Mouse (Mus musculus): Measurements from ENCODE around the gene Lrrc9.

The Lrrc9 gene

DNA sequence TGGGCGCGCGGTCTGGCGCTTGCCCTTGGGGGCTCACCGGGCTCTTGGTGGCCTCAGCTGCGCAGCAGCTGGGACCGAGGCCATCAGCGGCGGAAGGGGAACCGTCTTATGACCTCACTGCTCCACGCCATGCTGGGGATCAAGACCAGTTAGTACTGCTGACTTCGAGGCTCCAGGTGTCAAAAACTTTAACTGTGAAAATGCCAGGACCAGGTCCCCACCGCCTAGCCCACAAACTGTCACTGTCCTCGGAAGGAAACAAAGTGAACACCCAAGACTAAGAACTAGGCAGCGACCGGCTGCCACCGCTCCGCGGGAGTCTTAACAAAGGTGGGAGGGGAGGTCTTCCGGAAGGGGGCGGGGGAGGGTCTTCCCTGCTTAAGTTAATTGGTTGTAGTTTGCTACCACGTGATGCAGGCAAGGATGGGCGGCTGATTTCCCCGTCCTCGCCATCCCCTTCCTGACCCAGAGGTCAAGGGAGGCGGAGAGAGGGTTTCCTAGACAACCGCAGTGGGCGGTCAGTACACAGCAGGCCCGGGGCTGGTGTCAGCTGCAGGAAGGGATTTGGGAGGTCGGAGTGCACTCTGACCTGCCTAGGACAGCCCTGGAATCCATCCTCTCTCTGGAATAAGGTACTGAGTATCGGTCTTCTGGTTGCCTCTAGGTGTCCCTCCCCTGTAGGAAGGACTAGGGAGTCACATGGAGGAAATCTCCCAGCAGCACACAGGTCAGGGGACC, at the start of gene Lrrc9:
Gene Lrrc9 (plus strand): TSS at position 28 of the 738 bp plus-strand sequence.
- no peak for DNase-seq

DNA sequence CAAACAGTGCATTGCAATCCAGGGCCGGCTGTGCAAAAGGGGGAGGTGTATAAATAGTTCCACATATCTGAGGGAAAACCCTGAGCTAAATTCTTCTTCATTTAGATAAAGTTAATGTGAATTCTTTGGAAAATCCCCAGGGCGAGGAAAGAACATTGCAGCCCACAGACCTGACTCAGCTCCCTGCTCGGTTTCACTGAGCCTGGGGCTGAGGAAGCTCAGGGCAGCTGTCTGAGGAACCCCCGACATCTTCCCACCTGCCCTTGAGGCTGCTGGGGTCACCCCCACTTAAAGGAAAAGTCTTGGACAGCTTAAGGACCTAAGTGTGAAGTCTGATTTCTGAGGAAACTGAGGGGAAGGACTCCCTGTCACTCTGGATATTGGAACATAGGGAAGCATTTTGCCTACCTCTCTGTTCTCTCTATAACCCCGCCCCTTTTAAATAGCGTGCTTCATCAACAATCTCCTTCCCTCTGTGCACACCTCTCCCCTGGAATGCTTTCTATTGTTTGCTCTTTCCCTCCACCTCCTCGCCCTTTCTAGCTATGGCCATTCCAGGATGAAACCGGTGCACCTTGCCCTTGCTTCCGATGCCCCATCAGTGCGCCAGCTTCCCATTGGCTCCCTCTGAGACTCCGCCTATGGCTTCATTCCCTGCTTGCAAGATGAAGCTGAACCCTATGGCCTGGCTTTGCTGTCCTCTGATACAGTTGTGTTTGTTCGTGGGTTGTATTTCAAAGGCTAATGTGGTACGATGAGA, 48.4 kb upstream of the Lrrc9 start:
- no peak for DNase-seq

DNA sequence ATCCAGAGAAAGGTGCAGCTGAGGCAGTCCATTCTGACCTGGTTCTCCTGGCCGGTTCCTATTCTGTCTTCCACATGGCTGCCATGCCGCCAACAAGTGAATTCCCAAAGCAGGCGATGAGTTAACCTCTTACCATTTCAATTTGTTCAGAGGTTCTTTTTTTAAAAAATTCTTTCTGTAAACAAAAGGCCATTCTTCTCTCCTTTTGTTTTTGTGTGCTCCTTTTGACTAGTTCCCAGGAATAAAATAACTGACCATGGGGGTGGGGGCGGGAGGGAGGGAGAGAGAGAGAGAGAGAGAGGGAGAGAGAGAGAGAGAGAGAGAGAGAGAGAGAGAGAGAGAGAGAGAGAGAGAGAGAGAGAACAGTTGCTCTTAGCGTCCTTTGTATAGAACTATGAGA, 36.6 kb upstream of the Lrrc9 start:
- no peak for DNase-seq

DNA sequence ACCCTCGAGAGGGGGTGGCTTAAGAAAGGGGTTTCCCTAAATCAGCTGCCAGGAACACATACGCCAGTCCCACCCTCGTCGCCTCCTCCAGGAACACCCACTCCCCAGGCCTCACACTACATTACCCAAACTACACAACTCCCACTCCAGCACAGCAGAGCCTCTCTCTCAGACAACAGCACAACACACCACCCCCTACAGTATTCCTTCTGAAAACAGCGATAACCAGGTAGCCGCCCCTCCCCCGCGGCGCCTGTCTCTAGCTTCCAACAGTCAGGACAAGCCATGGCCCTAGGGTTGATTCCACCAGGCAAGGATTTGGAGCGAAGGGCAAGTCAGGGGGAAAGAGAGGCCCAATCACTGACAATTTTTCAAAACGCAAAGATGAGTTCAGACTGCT, 34.5 kb upstream of the Lrrc9 start:
- peak; percentile 53 to 59 for DNase-seq

DNA sequence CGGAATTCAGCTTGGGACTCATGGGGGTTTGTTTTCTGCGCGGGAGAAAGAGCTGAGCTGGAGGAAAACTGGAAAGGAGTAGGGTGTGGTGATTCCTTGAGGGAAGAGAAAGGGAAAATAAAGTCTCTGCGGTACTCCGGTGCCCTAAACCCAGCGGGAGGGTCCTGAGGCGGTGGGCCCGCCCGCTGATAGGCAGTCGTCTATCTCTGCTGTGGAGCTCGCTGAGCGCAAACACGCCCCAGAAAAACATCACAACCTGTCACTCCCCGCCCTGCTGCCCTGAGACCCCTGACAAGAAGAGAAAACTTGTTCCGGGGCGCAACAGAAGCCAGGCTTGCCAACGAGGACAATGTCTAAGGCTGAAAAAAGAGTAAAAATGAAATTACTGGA, 34.0 kb upstream of the Lrrc9 start:
- peak in 1 of 2 experiments; percentile 36 for DNase-seq

DNA sequence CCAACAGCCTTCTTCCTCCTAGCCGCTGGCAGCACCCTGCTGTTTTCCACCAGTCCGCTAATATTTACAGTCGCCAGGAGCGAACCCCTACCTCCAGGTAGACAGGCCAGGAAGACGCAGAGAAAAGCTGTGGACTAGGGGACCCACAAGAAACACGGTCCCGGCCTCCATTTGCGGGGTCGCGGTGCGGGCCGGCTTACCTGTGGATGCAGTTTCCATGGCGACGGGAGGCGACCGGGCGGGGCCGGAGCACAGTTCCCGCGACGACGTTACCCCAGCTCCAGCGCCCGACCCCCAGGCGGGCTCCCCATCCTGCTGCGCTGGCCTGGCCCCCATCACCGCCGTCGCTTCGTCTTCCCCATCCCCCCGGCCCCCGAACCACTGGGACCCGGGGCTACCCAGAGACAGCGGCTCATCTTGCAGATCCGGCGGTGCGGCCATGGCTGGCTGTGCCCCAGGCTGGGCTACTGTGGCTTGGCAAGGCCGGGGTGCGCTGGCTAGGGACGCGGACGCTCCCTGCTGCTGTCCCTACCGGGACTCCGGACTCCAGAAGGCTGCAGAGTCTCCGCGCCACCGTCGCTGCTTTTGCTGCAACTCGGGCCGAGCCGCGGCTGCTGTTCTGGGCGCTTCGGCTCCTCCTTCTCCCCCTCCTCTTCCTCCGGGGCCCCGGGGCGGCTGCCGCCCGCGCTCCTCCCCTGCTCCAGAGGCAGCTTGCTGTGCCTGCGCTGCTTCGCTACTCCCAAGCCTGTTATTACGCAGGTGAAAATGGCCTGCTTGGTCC, 33.4 kb upstream of the Lrrc9 start:
- peak; percentile 75 for DNase-seq

DNA sequence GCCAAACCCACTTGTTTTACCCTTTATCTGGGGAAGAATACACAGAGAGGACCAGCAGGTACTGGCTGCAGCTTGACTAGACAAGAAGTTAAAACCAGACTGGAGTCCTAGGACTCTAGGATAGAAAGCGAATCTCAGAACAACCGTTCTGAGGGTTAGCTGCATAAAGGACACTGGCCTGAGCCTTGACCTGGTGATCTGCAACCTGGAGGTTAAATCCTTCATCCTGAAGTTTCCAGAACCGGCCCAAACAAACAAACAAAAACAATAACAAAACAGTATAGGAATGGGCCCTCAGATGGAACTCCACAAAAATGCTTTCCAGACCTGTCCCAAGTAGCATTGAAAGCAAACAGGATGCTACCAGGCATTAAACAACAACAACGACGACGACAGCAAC, 32.7 kb upstream of the Lrrc9 start, which contains the start of gene Rtn1:
Gene Rtn1 (minus strand): TSS at position 101 of the 400 bp plus-strand sequence.
- no peak for DNase-seq

DNA sequence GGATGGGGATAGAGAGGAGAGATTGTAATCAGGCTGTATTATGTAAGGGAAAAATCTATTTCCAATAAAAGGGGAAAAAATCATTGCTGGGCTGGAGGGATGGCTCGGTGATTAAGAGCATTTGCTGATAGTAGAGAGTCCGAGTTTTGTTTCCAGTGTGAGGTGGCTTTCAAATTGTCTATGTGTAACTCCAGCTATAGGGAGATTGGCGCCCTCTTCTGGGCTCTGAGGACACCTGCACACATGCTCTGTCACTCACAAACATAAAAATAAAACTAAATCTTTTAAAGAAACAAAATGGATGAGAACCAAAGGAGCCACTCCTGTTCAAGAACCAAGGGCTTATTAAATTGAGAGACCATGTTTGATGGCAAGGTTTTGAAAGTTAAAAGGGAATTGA, 23.9 kb upstream of the Lrrc9 start:
- DNase-seq = peak; percentile 39 to 48

DNA sequence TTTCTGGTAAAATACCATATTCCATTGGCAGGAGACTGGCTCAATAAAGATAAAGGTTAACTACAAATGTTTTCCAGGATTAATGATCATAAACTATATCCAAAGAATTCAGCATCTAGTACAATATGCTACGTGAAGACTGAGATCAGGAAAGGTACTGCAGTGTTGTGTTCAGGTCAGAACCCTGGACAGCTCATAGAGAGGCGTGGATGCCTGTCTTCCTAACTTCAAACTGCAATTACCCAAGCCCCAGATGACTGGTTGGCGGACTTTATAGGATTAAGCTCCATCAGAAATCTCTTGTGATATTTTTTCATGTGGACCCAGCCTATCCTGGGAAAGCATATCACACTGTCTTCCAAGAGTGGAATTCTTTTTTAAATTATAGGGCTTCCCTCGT, 19.0 kb upstream of the Lrrc9 start:
- no peak for DNase-seq

DNA sequence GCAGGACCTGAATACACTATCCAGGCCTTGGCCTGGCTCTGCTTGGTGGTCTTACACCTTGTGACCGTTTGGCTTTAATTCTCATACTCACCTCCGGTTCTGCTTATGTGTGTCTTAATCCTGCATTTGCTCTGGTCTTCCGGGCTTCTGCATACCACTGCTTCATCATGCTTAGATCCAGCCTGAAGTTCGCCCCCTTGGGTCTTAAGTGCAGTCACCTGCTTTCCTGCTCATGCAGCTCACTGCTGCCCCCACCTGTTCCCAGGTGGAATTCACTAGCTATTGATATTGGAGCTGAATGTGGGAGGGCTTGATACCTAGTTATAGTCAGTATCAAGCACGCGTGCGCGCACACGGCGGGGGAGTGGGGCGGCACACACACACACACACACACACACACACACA, 13.9 kb upstream of the Lrrc9 start:
- DNase-seq = peak; percentile 87 to 90

DNA sequence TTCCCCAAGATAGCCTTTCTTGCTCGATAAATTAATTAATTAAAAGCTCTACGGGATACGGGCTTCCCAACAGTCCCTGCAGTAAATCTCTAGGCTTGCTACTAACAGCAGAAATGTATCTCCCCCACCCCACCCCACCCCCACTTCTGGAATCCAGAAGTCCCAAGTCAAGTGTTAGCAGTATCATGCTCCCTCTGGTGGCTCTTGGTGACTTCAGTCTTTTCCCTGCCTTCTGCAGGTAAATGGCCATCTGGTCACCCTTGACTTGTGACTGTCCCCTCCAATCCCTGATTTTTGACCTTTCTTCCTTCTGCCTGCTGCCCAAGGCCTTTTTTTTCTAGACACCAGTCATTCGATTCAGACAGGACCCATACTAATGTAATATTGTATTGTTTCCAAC, 9.5 kb upstream of the Lrrc9 start:
- DNase-seq = no peak

DNA sequence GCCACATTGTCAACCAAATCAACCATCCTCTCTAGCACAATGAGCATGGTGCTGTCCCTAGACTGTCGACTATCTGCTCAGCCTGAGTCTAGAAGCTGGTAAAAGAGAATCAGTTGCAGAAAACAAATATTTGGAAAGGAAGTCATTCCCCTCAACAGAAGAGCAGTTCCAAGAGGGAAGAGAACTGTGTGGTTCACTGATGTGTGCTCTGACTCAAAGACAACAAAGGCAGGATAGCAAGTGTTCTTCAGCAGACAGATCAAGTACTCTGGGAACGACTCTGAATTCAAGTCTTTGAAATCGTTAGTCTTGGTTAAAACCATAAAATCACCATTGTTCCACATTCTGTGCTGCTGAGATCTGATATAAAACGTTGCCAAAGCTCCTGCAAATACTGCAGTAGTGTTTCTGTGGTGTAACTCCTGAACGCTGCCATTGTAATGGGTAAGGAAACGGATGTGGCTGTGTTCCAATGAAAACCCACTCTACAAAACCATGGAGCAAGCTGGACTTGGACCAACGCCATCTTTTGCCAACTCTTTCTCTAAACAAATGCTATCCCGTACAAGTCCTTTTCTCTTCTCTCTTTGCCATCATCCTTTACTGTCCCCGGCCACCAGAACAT, 8.3 kb upstream of the Lrrc9 start:
- no peak for DNase-seq

DNA sequence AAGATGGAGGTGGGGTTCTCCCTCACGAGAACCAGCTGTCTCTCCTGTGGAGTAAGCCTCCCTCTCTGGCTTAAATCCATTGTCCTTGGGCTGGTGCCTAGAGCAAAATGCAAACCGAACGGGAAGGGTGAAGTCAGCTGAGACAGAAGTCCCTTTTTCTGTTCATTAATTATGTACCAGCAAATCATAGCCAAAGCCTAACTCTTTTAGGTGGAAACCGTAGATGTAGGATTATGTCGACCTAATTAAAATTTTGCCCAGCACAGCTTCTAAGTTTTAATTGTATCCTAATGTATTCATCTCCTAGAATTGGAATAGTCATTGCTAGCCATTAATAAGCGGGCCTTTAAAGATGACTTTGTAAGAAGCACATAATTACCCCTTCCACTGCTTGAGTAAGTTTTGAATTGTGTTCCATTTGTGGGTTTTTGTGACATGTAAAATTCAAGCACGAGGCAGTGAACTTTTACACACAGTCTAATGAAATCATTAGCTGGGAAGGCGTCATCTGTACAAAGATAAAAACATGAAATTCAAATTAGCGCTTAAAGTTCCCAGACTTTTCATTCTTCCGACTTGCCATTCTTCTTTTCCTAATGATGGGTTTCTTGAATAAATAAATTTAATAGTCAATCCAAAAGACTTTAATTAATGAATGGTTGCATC, 3.9 kb upstream of the Lrrc9 start:
- no peak for DNase-seq

DNA sequence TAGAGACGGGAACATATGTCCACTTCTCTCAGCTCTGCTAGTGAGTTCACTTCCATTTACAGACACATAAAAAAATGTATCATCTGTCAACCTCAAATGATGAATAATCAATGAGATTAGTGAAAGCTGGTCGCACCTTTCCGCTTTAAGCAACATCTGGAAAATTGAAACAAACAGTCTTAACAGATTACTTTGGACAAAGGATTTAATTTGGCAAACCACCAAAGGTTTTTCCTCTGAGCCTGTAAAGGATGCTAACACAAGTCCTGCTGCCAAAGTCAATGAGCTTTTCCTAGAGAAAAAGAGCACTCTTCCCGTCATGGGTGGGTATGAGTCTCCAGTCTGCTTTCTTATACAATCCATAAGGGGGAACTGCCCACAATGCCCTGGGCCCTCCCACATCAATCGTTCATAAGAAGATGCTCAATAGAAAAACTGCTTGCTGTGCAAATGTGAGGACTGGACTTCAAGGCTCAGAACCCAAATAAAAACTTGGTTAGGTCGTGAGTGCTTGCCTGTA, 2.6 kb upstream of the Lrrc9 start:
- DNase-seq = no peak

DNA sequence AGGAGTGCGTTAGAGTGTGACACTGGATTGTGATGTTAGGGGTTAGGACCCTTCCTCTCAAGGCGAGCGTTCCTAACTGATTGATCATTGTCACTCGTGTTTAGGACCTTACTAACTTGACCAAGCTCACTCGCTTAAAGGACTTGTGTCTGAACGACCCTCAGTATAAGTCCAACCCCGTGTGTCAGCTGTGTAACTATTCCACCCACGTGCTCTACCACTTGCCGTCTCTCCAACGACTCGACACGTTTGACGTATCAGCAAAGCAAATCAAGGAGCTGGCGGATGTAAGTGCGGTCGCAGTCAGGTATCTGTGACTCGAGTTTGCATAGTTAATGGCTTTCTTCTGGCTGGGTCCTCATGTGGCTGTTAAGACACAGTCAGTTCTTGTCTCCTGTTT, 12.3 kb downstream of the Lrrc9 start:
- DNase-seq = no peak

DNA sequence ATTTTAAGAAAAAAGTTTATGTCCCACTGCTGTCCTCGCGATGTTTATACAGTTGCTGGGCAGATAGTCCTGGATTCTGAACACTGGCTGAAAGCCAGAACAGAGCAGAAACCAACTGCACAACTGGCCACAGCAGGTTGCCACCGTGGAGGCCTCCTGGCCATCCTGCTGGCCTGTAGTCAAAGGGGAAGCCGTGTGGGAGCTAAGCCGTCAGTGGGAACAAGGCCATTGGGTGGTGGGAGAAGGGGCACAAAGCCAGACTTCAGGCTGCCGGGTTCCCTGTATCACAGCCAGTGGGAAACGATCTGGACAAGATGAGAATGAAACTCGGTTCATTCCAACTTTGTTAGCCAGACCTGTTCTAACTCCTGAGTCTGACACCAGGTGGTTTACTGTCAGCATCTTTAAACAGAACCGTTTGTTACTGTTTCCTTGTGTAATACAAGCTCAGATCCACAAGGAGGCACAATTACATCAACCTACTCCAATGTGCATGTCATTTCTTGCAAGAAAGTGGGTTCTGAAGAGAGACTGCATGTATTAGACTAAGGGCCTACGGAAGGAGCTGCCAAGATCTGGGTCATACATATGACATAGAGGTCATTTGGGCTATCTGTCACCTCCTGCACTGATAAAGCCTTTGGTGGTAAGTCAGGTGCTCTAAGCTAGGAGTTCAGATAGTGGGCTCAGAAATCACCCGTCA, 19.7 kb downstream of the Lrrc9 start:
- peak in 1 of 2 experiments; percentile 8 for DNase-seq

DNA sequence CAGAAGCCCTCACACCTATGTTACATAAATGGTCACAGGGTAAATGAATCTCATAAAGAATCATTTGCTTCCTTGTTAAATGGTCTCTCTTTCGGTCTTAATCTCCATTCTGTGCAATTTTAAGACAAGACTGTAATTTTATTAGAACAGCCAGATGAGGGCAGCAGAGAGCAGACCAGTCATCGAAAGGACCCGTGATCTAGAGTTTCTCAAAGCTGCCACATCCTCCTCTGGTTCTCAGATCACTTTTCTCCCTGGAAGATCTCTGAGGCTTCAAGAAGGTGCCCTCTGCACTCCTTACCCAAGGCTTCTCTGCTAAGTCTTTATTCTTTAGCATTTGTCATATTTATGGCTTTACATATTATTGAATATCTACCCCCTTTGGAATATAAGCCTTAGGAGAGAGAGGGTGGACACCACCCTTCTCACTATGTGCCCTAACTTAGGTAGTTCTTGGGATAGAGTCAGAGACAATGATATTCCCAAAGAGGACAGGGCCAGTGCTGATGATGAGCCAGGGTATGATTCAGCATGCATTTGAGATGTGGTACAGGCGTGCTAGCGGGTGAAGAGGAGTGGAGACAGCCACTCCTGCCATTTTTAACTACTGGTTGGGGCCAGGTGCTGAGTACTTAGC, 20.3 kb downstream of the Lrrc9 start:
- peak; percentile 64 to 69 for DNase-seq

DNA sequence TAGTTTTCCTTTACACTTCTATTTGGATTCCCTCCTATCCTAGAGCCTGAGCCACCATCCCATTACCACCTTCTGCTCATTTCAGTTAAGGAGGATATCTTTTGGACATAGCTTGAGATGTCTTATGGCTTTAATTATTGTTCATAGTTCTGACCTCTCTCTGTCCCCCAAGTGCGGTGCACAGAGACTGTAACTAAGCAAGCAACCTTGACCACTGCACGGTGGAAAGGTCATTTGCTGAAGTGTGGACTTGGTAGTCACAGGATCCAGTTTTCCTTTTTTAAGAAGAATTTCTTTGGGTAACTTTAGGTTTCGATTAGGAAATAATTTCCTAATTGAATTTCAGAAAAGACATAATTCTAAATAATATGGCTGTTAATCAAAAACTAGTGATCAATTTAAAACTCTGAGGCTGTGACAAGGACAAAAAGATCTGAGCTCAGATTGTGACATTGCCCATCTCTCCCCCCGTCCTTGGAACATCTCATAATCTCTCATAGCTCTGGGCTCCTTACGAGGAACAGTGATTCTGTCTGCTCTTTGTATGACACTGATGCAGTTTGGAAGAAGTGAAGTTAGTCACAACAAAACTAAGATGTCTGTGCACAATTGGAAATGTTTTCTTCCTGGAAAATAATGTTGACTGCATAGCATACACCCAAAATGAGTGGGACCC, 24.3 kb downstream of the Lrrc9 start:
- no peak for DNase-seq

DNA sequence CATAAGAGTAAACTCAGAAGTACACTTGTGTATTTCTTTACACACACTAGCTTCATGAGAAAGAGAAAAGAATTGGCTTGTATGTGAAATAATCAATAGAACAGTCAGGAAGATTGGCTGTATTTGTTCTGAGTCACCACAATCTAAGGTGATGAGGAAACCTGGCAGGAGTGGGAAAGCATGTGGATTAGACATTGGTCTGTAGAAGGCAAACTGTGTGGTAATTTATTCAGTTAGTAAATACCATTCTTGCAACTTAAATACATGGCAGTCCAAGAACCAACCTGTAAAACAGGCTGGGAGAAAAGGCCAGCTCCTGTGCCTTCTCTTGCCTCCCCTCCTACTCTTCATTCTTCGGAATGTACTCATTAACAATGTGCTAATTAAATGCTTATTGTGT, 25.6 kb downstream of the Lrrc9 start:
- DNase-seq = no peak

DNA sequence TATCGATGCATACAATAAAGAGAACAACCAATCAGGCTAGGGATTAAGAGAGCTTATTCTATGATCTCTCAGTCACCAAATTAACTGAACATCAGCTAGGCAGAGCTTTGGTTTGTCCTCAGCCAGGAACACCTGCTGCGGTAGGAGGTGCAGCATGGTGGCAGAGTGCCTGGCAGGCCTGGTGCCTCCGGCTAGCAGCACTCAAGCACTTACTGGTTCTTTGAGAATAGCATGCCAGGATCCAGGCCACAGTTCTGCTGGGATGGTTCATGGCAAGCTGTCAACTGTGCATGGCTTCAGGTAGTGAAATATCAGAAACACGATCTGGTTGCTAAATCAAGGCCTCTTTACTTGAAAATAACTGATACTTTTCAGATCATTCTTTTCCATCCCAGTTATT, 26.1 kb downstream of the Lrrc9 start:
- DNase-seq = peak; percentile 69
